In the genomic region with DNA sequence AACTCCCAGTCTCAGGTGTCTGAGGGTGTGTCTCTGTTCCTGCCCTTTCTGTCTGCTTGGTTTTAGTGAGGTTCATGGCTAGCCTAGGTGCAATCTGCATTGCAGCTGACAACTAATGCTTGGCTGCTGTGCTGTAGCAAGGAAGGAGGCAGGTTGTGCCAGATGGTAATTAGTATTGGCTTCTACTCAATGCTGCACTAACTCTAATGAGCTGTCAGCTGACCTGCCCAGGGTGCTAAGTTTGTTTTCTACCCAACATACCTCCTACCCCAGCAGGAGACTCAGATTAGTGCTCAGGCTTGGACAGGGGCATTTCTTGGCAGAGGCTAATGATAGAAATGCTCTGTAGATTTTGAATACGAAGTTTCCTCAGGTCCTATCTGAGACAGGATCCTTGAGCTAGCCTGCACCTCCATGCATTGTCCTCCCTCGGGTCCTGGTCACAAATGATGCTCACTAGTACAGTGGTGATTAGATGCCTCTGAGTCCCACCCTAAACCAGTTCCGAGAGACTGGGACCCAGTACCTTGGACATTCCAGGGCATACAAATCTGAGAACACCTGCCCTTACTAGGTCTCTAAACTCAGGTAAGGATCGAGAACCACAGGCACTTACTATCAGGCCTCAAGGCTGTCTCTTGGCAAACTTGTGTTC, we compare ENCODE assay signal across 15 mouse cellular contexts.
DNase-seq lines count a peak whose midpoint lies in the region; ATAC-seq and TF ChIP-seq lines count a peak whose summit lies in the region.
"Had no signal": no experiment of that assay in that cellular context is flagged by ENCODE, and none has a peak within 500 bp of the region (broad histone marks: within the 10 kb centered on the region; RNA-seq: fewer than 3 reads in every experiment).

No protein-coding gene starts in this region.

- H3K4me3 ChIP-seq in hindbrain, embryonic 13.5 days, result no peak overlapping the region
- no peak overlapping the region for H3K4me3 ChIP-seq in hindbrain, embryonic 12.5 days
- H3K4me3 ChIP-seq in midbrain, postnatal 0 days (ENCODE audit: low read depth, low read length), result no peak overlapping the region
- H3K4me3 ChIP-seq in midbrain, embryonic 10.5 days, result no peak overlapping the region
- no peak overlapping the region for H3K4me3 ChIP-seq in forebrain, postnatal 0 days (ENCODE audit: low read depth, low read length)
- H3K4me3 ChIP-seq: erythroblast, embryonic 14.5 days; gastrocnemius, adult 2 months; heart, adult 2 months had no signal

- no peaks in the 10 kb centered on the region for H3K9me3 ChIP-seq in hindbrain, embryonic 13.5 days
- no peaks in the 10 kb centered on the region for H3K9me3 ChIP-seq in hindbrain, embryonic 12.5 days (replicated peaks)
- no peaks in the 10 kb centered on the region for H3K9me3 ChIP-seq in midbrain, postnatal 0 days (ENCODE audit: low read length)
- H3K9me3 ChIP-seq in midbrain, embryonic 10.5 days (replicated peaks), result no peaks in the 10 kb centered on the region
- H3K9me3 ChIP-seq in forebrain, postnatal 0 days (ENCODE audit: low read length), result no peaks in the 10 kb centered on the region

- WGBS in hindbrain, embryonic 13.5 days, result 93% methylated on average over 4 of the region's 4 CpGs
- 92% methylated on average over 4 of the region's 4 CpGs for WGBS in hindbrain, embryonic 12.5 days
- WGBS in midbrain, postnatal 0 days, result 93% methylated on average over 4 of the region's 4 CpGs
- 94% methylated on average over 4 of the region's 4 CpGs for WGBS in midbrain, embryonic 10.5 days
- 66% methylated on average over 4 of the region's 4 CpGs for WGBS in forebrain, postnatal 0 days

- DNase-seq in midbrain, postnatal 0 days (ENCODE audit: low spot score), result peak; percentile 8
- DNase-seq in midbrain, embryonic 10.5 days (ENCODE audit: low spot score), result no peak
- peak; percentile 23 for DNase-seq in forebrain, postnatal 0 days
- peak; percentile 6 for DNase-seq in right cerebral cortex, postnatal 25 days
- DNase-seq: adrenal gland, postnatal 25 days; cerebellum, postnatal 10 days; gastrocnemius, adult 2 months; heart, adult 2 months; kidney, postnatal 25 days; lung, postnatal 14 days; thymus, adult 18-20 months had no signal

- 0 out of 2 replicates have a peak, but pooled peaks have one; percentile 36 for ATAC-seq in hindbrain, embryonic 13.5 days (ENCODE audit: low FRiP score)
- ATAC-seq in hindbrain, embryonic 12.5 days (ENCODE audit: low FRiP score), result no peak
- no peak for ATAC-seq in midbrain, postnatal 0 days (ENCODE audit: low FRiP score)
- ATAC-seq in forebrain, postnatal 0 days, result peak; percentile 47
- no peak for ATAC-seq in activated CD4-positive, CD25-positive, alpha-beta regulatory T cell, adult 4 months

- no peak for TF ChIP-seq CTCF in midbrain, postnatal 0 days (IDR thresholded peaks at IDR 0.05)
- no peak for TF ChIP-seq CTCF in forebrain, postnatal 0 days (IDR thresholded peaks at IDR 0.05; ENCODE audit: low read depth)

- H3K27ac ChIP-seq in hindbrain, embryonic 13.5 days, result no peak overlapping the region
- H3K27ac ChIP-seq in hindbrain, embryonic 12.5 days, result no peak overlapping the region
- H3K27ac ChIP-seq in midbrain, postnatal 0 days (ENCODE audit: low read depth, low read length), result no peak overlapping the region
- H3K27ac ChIP-seq in midbrain, embryonic 10.5 days (replicated peaks), result no peak overlapping the region
- H3K27ac ChIP-seq in forebrain, postnatal 0 days (ENCODE audit: low read depth, low read length), result no peak overlapping the region
- H3K27ac ChIP-seq: gastrocnemius, adult 2 months; heart, adult 2 months had no signal

- H3K4me2 ChIP-seq in hindbrain, embryonic 13.5 days, result no peak overlapping the region
- no peak overlapping the region for H3K4me2 ChIP-seq in hindbrain, embryonic 12.5 days (replicated peaks)
- H3K4me2 ChIP-seq in midbrain, postnatal 0 days (ENCODE audit: low read depth, low read length, poor library complexity, severe bottlenecking), result no peak overlapping the region
- H3K4me2 ChIP-seq in forebrain, postnatal 0 days (ENCODE audit: low read depth), result no peak overlapping the region

- no peaks in the 10 kb centered on the region for H3K4me1 ChIP-seq in hindbrain, embryonic 13.5 days (replicated peaks)
- no peaks in the 10 kb centered on the region for H3K4me1 ChIP-seq in hindbrain, embryonic 12.5 days
- H3K4me1 ChIP-seq in midbrain, postnatal 0 days (ENCODE audit: insufficient read depth, low read length), result no peaks in the 10 kb centered on the region
- no peaks in the 10 kb centered on the region for H3K4me1 ChIP-seq in midbrain, embryonic 10.5 days
- H3K4me1 ChIP-seq in forebrain, postnatal 0 days (ENCODE audit: insufficient read depth), result no peaks in the 10 kb centered on the region

- H3K36me3 ChIP-seq in hindbrain, embryonic 13.5 days, result no peaks in the 10 kb centered on the region
- no peaks in the 10 kb centered on the region for H3K36me3 ChIP-seq in hindbrain, embryonic 12.5 days
- no peaks in the 10 kb centered on the region for H3K36me3 ChIP-seq in midbrain, postnatal 0 days (ENCODE audit: insufficient read depth, low read length)
- H3K36me3 ChIP-seq in midbrain, embryonic 10.5 days, result peaks cover 42% of the 10 kb centered on the region
- H3K36me3 ChIP-seq in forebrain, postnatal 0 days (ENCODE audit: insufficient read depth), result no peaks in the 10 kb centered on the region

- no peaks in the 10 kb centered on the region for H3K27me3 ChIP-seq in hindbrain, embryonic 13.5 days
- no peaks in the 10 kb centered on the region for H3K27me3 ChIP-seq in hindbrain, embryonic 12.5 days
- no peaks in the 10 kb centered on the region for H3K27me3 ChIP-seq in midbrain, postnatal 0 days (ENCODE audit: insufficient read depth, low read length)
- H3K27me3 ChIP-seq in midbrain, embryonic 10.5 days (ENCODE audit: low read depth, poor library complexity, severe bottlenecking), result no peaks in the 10 kb centered on the region
- H3K27me3 ChIP-seq in forebrain, postnatal 0 days (ENCODE audit: insufficient read depth, low read length), result no peaks in the 10 kb centered on the region

- H3K9ac ChIP-seq in hindbrain, embryonic 13.5 days, result no peak overlapping the region
- H3K9ac ChIP-seq in hindbrain, embryonic 12.5 days, result no peak overlapping the region
- no peak overlapping the region for H3K9ac ChIP-seq in midbrain, postnatal 0 days (replicated peaks; ENCODE audit: low read length, poor library complexity, severe bottlenecking)
- H3K9ac ChIP-seq in forebrain, postnatal 0 days, result no peak overlapping the region

Comparison
In these comparisons a context has a peak if more than half of its experiments do, and no peak if none do; other contexts are left out.
1. ATAC-seq: peak in hindbrain, embryonic 13.5 days (single experiment) and forebrain, postnatal 0 days (single experiment); none in hindbrain, embryonic 12.5 days (single experiment), midbrain, postnatal 0 days (single experiment) and activated CD4-positive, CD25-positive, alpha-beta regulatory T cell, adult 4 months (single experiment).